9 mouse cellular contexts compared by ENCODE assay signal in the genomic region with DNA sequence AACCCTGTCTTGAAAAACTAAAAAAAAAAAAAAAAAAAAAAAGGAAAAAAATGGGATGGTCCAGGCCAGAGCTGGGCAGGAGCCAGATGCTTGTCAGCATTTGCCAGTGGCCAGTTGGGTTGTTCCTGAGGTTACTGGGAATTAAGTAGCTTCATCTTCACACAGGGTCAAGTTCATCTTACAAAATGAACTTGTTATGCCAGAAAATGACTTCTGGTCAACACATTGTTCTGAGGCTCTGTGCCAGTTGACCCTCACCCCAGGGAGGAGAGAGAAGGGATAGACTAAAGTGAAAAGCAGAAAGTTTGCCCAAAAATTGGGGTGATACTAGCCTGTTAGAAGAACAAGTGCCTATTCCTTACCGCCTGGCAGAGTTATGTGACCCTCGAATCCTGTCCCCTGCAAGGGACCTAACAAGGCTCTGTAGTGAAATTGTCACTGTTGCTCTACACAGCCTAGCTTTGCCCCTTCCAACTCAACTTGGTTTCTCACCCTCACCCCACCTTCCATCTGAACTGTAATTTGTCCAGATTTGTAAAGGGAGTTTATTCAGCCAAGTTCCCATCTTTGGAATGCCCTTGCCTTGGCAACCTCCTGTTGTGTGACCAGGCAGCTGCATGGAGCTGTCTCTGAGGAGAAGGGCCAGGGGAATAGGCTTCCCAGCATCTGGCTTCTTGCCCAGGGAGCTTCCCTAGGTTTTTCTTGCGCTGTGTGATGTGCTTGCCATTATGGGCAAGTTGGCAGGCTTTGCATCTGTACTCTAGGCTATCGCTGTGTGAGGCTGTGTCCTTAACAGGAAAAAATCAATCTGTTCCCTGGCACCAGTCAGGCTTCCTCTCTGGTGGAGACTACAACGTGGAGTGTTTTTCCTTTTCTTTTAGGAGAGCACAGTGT. TPM values are rescaled to one million over a fixed set of nuclear protein-coding genes. Genes with fewer than 3 reads are reported as not detected.
DNase-seq lines count a peak whose midpoint lies in the region; ATAC-seq and TF ChIP-seq lines count a peak whose summit lies in the region.
"Had no signal": no experiment of that assay in that cellular context is flagged by ENCODE, and none has a peak within 500 bp of the region (broad histone marks: within the 10 kb centered on the region; RNA-seq: fewer than 3 reads in every experiment).

No protein-coding gene starts in this region.

- no peak for TF ChIP-seq CTCF in cerebellum, adult 2 months (IDR thresholded peaks at IDR 0.05; ENCODE audit: borderline replicate concordance, insufficient read depth, low read depth, low read length)

- ATAC-seq in CD4-positive, CD25-positive, alpha-beta regulatory T cell, adult 4 months = no peak

- H3K4me3 ChIP-seq in cerebellum, adult 2 months (replicated peaks; ENCODE audit: insufficient read depth, low read depth, low read length) = no peak overlapping the region
- H3K4me3 ChIP-seq: myocyte had no signal

- peak; percentile 32 to 54 for DNase-seq in cerebellum, adult 2 months
- DNase-seq in cerebellum, adult 11 months = no peak
- peak; percentile 62 for DNase-seq in ovary, adult 18-20 months (ENCODE audit: low spot score)
- DNase-seq in ovary, postnatal 10 days (ENCODE audit: low spot score) = no peak
- DNase-seq in kidney, adult 9 months = peak; percentile 73
- peak; percentile 76 to 88 for DNase-seq in lung, postnatal 4 days
- DNase-seq in urinary bladder, postnatal 10 days (ENCODE audit: low spot score) = peak; percentile 47

- 20% methylated on average over 5 of the region's 5 CpGs for WGBS in cerebellum, adult 2 months

- H3K27ac ChIP-seq in cerebellum, adult 2 months (ENCODE audit: insufficient read depth, low read length) = no peak overlapping the region

- H3K27me3 ChIP-seq in cerebellum, adult 2 months (ENCODE audit: control insufficient read depth, insufficient read depth, low read length) = no peaks in the 10 kb centered on the region

- TF ChIP-seq POLR2A in cerebellum, adult 2 months (IDR thresholded peaks at IDR 0.05; ENCODE audit: borderline replicate concordance, insufficient read depth, low read length) = no peak

- H3K4me1 ChIP-seq in cerebellum, adult 2 months (ENCODE audit: control insufficient read depth, insufficient read depth, low read length) = no peaks in the 10 kb centered on the region

RNA-seq across cellular contexts. Expression of a gene that starts 10.6 kb away (rescaled TPM):
- 45.8 and 47.4 TPM in 2 replicates for polyA plus RNA-seq in cerebellum, adult 2 months (2012; rRNA removed)
- 10 to 100 TPM; 32.7 to 34.0 TPM for polyA plus RNA-seq in CD4-positive, CD25-positive, alpha-beta regulatory T cell, adult 4 months (2017; shearing (Covaris generic))

RNA-seq across cellular contexts. Expression of a gene that starts 11.0 kb away (rescaled TPM):
- 32.6 and 33.3 TPM in 2 replicates for polyA plus RNA-seq in cerebellum, adult 2 months (2012; rRNA removed)
- polyA plus RNA-seq in CD4-positive, CD25-positive, alpha-beta regulatory T cell, adult 4 months (2017; shearing (Covaris generic)) = 10 to 100 TPM; 18.3 to 38.1 TPM

RNA-seq across cellular contexts. Expression of a gene that starts 18.6 kb away (rescaled TPM):
- 13.2 and 13.7 TPM in 2 replicates for polyA plus RNA-seq in cerebellum, adult 2 months (2012; rRNA removed)
- polyA plus RNA-seq in CD4-positive, CD25-positive, alpha-beta regulatory T cell, adult 4 months (2017; shearing (Covaris generic)) = 1 to 10 TPM; 1.1 to 1.6 TPM

RNA-seq across cellular contexts. Expression of a gene that starts 37.8 kb away (rescaled TPM):
- polyA plus RNA-seq in cerebellum, adult 2 months (2012; rRNA removed) = 130 and 142 TPM in 2 replicates
- polyA plus RNA-seq in CD4-positive, CD25-positive, alpha-beta regulatory T cell, adult 4 months (2017; shearing (Covaris generic)) = 10 to 100 TPM; 40.5 to 47.2 TPM

Comparison
In these comparisons a context has a peak if more than half of its experiments do, and no peak if none do; other contexts are left out.
1. DNase-seq: peak in cerebellum, adult 2 months (2 of 2), ovary, adult 18-20 months (single experiment), kidney, adult 9 months (single experiment), lung, postnatal 4 days (2 of 2) and urinary bladder, postnatal 10 days (single experiment); none in cerebellum, adult 11 months (single experiment) and ovary, postnatal 10 days (single experiment).